Mouse (Mus musculus) megakaryocyte, embryonic 14.5 days (primary cell): Measurements from ENCODE around the gene Ankrd28. TPM values are rescaled to one million over a fixed set of nuclear protein-coding genes. Genes with fewer than 3 reads are reported as not detected.
"Not testable (repeated sequence)": the region's sequence is repeated elsewhere in the genome, so short reads cannot be mapped to it uniquely, and the experiment has no call there.

Experiments
- H3K27me3 ChIP-seq: replicated peaks from 2 replicates; pipeline ENCODE3; 2012; ENCODE audit warnings: inconsistent platforms
- H3K36me3 ChIP-seq: replicated peaks from 2 replicates; pipeline ENCODE3; 2012; ENCODE audit warnings: low read length, inconsistent platforms, mixed read lengths
- H3K4me1 ChIP-seq: 2 replicates; pipeline ENCODE4 v1.6.1; 2012; ENCODE audit warnings: inconsistent platforms
- H3K4me3 ChIP-seq: replicated peaks from 2 replicates; pipeline ENCODE3; 2012; ENCODE audit warnings: moderate library complexity, mild to moderate bottlenecking, inconsistent platforms
- H3K9me3 ChIP-seq: 2 replicates; pipeline ENCODE4 v1.6.1; 2012; ENCODE audit warnings: inconsistent platforms
- FLI1 ChIP-seq: IDR thresholded peaks from 2 replicates; pipeline ENCODE4 v1.6.1; 2012; ENCODE audit warnings: low read length, inconsistent platforms, mixed read lengths
- GATA1 ChIP-seq: IDR thresholded peaks from 3 replicates; pipeline ENCODE4 v1.6.1; 2012; ENCODE audit warnings: mixed read lengths, low read length, inconsistent platforms, borderline replicate concordance
- polyA plus RNA-seq: library from polyadenylated mRNA; stranded (reverse); fragments of >175 nt; gene quantifications from 2 replicates; pipeline ENCODE4 v1.2.3, GENCODE M21; 2012; ENCODE audit warnings: low replicate concordance; ENCODE audit not compliant: insufficient read depth

The Ankrd28 gene
- polyA plus RNA-seq: 1.5 and 4.0 TPM in 2 replicates

DNA sequence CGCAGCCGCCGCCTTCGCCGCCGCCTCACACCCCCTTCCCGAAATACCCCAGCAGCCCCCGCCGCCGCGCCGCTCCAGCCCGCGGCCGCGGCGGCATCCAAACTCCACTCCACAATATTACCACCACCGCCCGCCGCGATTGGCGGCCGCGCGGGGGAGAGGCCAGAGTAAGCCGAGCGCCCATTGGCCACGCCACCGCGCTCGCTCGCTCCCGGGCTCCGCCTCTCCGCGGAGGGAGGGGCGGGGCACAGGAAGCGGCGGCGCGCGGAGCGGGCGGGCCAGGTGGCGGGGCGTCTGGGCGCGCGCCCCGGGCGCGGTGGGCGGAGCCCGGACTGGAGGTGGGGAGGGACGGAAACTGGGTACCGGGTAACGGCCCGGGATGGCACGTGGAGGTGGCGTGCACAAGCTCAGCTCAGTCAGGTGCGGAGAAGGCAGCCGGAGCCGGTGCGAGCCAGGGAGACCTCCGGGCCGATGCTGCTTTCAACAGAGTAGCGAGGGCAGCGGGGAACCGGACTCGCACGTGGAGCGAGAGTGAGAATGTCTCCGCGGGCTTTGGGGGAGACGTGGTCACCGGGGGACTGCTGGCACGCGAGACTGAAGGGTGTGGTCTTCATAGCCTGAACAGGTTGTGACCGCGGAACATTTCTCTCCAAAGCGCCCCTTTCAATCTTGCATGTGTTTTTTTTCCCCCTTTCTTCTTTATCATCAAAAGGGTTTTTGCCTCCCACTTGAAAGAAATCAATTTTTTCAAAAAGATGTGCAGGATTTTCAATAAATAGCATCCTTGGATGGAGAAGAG, at the start of gene Ankrd28:
Gene Ankrd28 (minus strand): TSS at position 81 of the 799 bp plus-strand sequence.
- Histone ChIP-seq H3K9me3 (no peaks in the 10 kb centered on the region), H3K4me1 (peaks cover 23% of the 10 kb centered on the region; the same call in 1 of the 2 replicates), H3K4me3 (peak within 1 kb of the TSS; percentile 97), H3K27me3 (no peaks in the 10 kb centered on the region), H3K36me3 (no peaks in the 10 kb centered on the region)
- TF ChIP-seq GATA1 (no peak), FLI1 (no peak)

GRCm38 (mm10) chr14:31879456-31879855, 49.0 kb upstream of the Ankrd28 start:
- H3K4me3 ChIP-seq: no peak overlapping the region
- TF ChIP-seq GATA1 (no peak), FLI1 (no peak)
- peaks cover 2% of the 10 kb centered on the region for H3K27me3 ChIP-seq
- no peaks in the 10 kb centered on the region for H3K36me3 ChIP-seq
- H3K4me1 ChIP-seq: no peaks in the 10 kb centered on the region
- H3K9me3 ChIP-seq: peaks cover 19% of the 10 kb centered on the region

GRCm38 (mm10) chr14:31872130-31872529, 41.7 kb upstream of the Ankrd28 start:
- Histone ChIP-seq H3K4me1 (no peaks in the 10 kb centered on the region), H3K9me3 (peaks cover 6% of the 10 kb centered on the region), H3K36me3 (no peaks in the 10 kb centered on the region), H3K27me3 (peaks cover 4% of the 10 kb centered on the region), H3K4me3 (no peak overlapping the region)
- TF ChIP-seq GATA1 (no peak), FLI1 (no peak)

DNA sequence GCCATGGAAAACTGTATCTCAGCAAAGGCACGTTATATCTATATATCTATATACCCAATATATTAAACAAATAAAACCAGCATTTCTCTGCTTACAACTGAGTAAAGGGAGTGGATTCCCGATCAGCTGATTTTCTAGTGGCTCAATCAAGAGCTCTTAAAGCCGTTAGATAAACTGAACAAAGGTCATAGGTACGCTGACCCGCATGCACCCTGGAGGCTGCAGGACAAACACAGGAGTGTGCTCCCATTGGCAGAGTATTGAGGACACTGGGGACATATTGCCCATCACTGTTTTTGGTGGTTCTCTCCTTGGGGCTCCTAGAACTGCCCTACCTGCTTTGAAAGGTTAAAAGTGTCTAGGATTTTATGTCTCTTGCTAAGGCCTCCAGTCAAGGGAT, 40.0 kb upstream of the Ankrd28 start:
- no peaks in the 10 kb centered on the region for H3K4me1 ChIP-seq
- no peak overlapping the region for H3K4me3 ChIP-seq
- TF ChIP-seq GATA1 (no peak), FLI1 (no peak)
- no peaks in the 10 kb centered on the region for H3K36me3 ChIP-seq
- peaks cover 4% of the 10 kb centered on the region for H3K27me3 ChIP-seq
- H3K9me3 ChIP-seq: peaks cover 20% of the 10 kb centered on the region

- Histone ChIP-seq H3K9me3 (peaks cover 34% of the 10 kb centered on the region), H3K4me3 (no peak overlapping the region), H3K36me3 (no peaks in the 10 kb centered on the region), H3K27me3 (no peaks in the 10 kb centered on the region), H3K4me1 (no peaks in the 10 kb centered on the region)
- TF ChIP-seq GATA1 (no peak), FLI1 (no peak)
Measured at GRCm38 (mm10) chr14:31868591-31868990, 38.1 kb upstream of the Ankrd28 start.

DNA sequence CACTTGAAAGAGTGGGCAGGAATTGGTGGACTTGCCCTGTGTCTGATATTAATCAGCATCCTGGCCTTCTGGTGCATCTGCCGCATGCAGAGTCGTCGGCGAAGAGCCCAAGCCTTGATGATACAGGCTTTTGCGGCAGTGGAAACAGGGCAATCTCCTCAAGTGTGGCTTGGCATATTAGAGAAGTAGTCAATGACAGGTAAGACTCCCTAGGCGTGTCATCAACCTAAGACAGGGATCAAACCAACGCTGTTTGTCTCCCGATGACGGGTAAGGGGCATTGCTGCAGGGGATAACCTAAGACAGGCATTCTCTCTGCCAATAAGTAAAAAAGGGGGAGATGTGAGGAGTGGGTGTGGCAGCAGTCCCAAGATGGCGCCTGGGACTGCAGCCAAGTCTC, 35.9 kb upstream of the Ankrd28 start:
- not testable (repeated sequence) for H3K36me3 ChIP-seq, H3K4me1 ChIP-seq, H3K4me3 ChIP-seq, H3K27me3 ChIP-seq
- H3K9me3 ChIP-seq: peaks cover 50% of the 10 kb centered on the region

- H3K4me1 ChIP-seq: peaks cover 5% of the 10 kb centered on the region; the same call in 1 of the 2 replicates
- peaks cover 11% of the 10 kb centered on the region for H3K27me3 ChIP-seq
Measured at GRCm38 (mm10) chr14:31858679-31859078, 28.2 kb upstream of the Ankrd28 start.

DNA sequence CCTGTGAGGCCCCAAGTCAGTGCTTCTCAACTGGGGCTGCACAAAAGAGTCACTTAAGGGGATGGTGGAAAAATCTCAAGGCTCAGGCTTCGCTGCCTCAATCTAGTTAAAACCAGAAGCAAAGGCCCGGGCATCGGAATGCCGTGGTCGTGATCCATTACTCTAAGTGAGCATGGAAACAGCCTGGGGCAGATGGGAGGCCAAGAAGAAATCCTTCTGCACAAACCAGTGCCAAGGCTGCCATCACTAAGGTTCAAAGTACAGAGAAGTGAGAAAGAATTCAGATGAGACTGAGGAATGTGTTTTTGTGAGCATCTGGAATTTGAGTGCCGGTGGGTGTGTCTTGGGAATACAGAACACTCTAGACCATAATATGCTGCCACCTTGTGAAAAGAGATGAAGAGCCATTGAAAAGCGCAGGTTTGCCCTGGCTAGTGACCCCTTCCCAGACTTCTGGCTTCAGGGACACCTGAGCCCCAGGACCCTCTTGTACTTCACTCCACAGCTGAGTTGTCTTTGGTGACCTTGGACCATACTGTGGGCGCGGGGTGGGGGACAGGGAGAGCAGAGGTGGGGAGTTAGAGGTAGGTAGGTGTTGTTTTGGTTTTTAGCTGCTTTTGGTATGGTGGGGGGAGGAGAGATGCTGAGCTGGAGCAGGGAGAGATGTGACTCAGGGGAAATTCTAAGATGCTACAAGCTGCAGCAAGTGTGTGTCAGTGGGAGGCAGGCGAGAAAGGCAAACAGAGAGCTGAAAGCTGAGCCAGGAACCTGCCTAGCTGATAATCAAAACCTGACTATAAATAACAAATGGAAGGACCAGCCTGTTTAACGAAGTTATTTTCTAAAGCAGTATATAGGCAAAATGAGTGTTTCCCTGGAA, 26.9 kb upstream of the Ankrd28 start:
- no peak for TF ChIP-seq FLI1
- no peak for TF ChIP-seq GATA1
- H3K4me1 ChIP-seq: peaks cover 5% of the 10 kb centered on the region; the same call in 1 of the 2 replicates
- peaks cover 16% of the 10 kb centered on the region for H3K9me3 ChIP-seq
- no peak overlapping the region for H3K4me3 ChIP-seq
- H3K36me3 ChIP-seq: no peaks in the 10 kb centered on the region
- peaks cover 11% of the 10 kb centered on the region for H3K27me3 ChIP-seq

More at GRCm38 (mm10) chr14:31858679-31859078, 28.2 kb upstream of the Ankrd28 start:
- peaks cover 24% of the 10 kb centered on the region for H3K9me3 ChIP-seq
- no peak overlapping the region for H3K4me3 ChIP-seq
- no peaks in the 10 kb centered on the region for H3K36me3 ChIP-seq
- TF ChIP-seq GATA1 (no peak), FLI1 (no peak)

DNA sequence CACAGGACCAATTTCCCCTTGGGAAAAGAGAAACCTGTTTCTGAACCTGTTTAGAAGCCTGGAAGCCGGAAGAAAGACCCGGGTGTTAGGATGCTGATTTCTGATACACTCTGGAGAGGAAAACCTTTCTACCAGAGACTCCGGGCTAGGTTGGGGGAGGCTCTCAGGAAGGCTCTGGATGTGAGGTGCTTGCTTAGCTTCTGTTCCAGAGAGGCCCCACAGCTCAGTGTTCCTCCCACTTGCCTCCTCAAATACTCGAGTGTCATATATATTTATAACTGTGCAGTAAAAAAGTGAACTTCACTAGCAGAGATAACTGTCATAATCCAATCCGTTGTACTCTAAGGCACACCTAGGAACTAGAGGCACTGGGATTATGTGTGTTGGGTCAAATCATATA, 25.6 kb upstream of the Ankrd28 start:
- TF ChIP-seq FLI1: no peak
- TF ChIP-seq GATA1: no peak
- Histone ChIP-seq H3K4me3 (no peak overlapping the region), H3K9me3 (peaks cover 8% of the 10 kb centered on the region), H3K36me3 (no peaks in the 10 kb centered on the region), H3K4me1 (peaks cover 5% of the 10 kb centered on the region; the same call in 1 of the 2 replicates), H3K27me3 (peaks cover 11% of the 10 kb centered on the region)

GRCm38 (mm10) chr14:31854667-31855066, 24.2 kb upstream of the Ankrd28 start:
- no peak overlapping the region for H3K4me3 ChIP-seq
- H3K27me3 ChIP-seq: peaks cover 11% of the 10 kb centered on the region
- H3K4me1 ChIP-seq: peaks cover 5% of the 10 kb centered on the region; the same call in 1 of the 2 replicates
- no peak for TF ChIP-seq FLI1
- TF ChIP-seq GATA1: no peak
- H3K36me3 ChIP-seq: no peaks in the 10 kb centered on the region
- H3K9me3 ChIP-seq: peaks cover 6% of the 10 kb centered on the region
